Mouse (Mus musculus): ENCODE results near the gene Zdhhc14. TPM values are rescaled to one million over a fixed set of nuclear protein-coding genes. Genes with fewer than 3 reads are reported as not detected.
A peak's percentile ranks its signal among the peaks of the same experiment; 100 is the strongest.

The Zdhhc14 gene
- polyA plus RNA-seq, 1 experiment from 2014 or later: 3.3 TPM

DNA sequence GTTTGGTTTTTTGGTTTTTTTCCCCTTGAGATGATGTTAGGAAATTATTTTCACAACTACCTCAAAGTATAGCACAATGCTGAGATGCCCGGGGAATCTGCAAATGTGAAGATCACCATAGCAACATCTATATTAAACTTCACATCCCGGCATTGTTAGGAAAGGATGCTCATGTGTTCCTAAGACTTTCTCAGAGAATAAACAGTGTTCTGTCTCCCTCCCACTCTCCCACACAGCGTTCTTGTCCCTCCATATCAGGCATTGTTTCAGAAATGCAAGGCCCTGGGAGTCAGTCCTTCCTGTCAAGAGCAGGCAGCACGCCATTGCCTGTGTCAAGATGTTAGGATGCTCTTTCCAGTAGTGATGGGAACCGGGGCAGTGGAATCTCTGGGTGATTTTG is 51.7 kb downstream of the Zdhhc14 start:
- ATAC-seq (replicated peaks; ENCODE audit: low FRiP score): no peak
- no peak overlapping the region for H3K9ac ChIP-seq
- no peaks in the 10 kb centered on the region for H3K27me3 ChIP-seq
- H3K9me3 ChIP-seq (replicated peaks): no peaks in the 10 kb centered on the region
- 79% methylated on average over 5 of the region's 5 CpGs for WGBS
- no peak overlapping the region for H3K4me2 ChIP-seq
- no peaks in the 10 kb centered on the region for H3K36me3 ChIP-seq
- no peak overlapping the region for H3K4me3 ChIP-seq (replicated peaks)
- no peak overlapping the region for H3K27ac ChIP-seq
- H3K4me1 ChIP-seq: no peaks in the 10 kb centered on the region

- ATAC-seq (replicated peaks; ENCODE audit: low FRiP score): no peak
- Histone ChIP-seq H3K27ac (no peak overlapping the region), H3K9ac (no peak overlapping the region), H3K27me3 (no peaks in the 10 kb centered on the region), H3K4me2 (no peak overlapping the region), H3K4me1 (no peaks in the 10 kb centered on the region), H3K9me3 (replicated peaks) (no peaks in the 10 kb centered on the region), H3K4me3 (replicated peaks) (no peak overlapping the region), H3K36me3 (no peaks in the 10 kb centered on the region)
- 90% methylated on average over 2 of the region's 2 CpGs for WGBS
Observed at GRCm38 (mm10) chr17:5545065-5545464, 52.7 kb downstream of the Zdhhc14 start.

- H3K27me3 ChIP-seq: no peaks in the 10 kb centered on the region
- no peaks in the 10 kb centered on the region for H3K36me3 ChIP-seq
- H3K4me3 ChIP-seq (replicated peaks): no peak overlapping the region
- H3K27ac ChIP-seq: no peak overlapping the region
- ATAC-seq (replicated peaks; ENCODE audit: low FRiP score): no peak
- peaks cover 8% of the 10 kb centered on the region for H3K4me1 ChIP-seq
- H3K9me3 ChIP-seq (replicated peaks): no peaks in the 10 kb centered on the region
- no peak overlapping the region for H3K9ac ChIP-seq
- WGBS: 90% methylated on average over 2 of the region's 2 CpGs
- H3K4me2 ChIP-seq: no peak overlapping the region
Observed at GRCm38 (mm10) chr17:5548546-5548945, 56.2 kb downstream of the Zdhhc14 start.

- H3K36me3 ChIP-seq: no peaks in the 10 kb centered on the region
- no peaks in the 10 kb centered on the region for H3K9me3 ChIP-seq (replicated peaks)
- WGBS: 93% methylated on average over 6 of the region's 6 CpGs
- no peak overlapping the region for H3K27ac ChIP-seq
- ATAC-seq (replicated peaks; ENCODE audit: low FRiP score): no peak
- no peak overlapping the region for H3K4me3 ChIP-seq (replicated peaks)
- H3K9ac ChIP-seq: no peak overlapping the region
- H3K4me1 ChIP-seq: peaks cover 8% of the 10 kb centered on the region
- H3K27me3 ChIP-seq: no peaks in the 10 kb centered on the region
- H3K4me2 ChIP-seq: no peak overlapping the region
Observed at GRCm38 (mm10) chr17:5549460-5549859, 57.1 kb downstream of the Zdhhc14 start.

- 85% methylated on average over 10 of the region's 10 CpGs for WGBS
- no peaks in the 10 kb centered on the region for H3K36me3 ChIP-seq
- no peak overlapping the region for H3K4me3 ChIP-seq (replicated peaks)
- ATAC-seq (replicated peaks; ENCODE audit: low FRiP score): no peak
- H3K27me3 ChIP-seq: no peaks in the 10 kb centered on the region
- no peak overlapping the region for H3K4me2 ChIP-seq
- H3K9me3 ChIP-seq (replicated peaks): no peaks in the 10 kb centered on the region
- H3K4me1 ChIP-seq: peaks cover 8% of the 10 kb centered on the region
- no peak overlapping the region for H3K9ac ChIP-seq
- H3K27ac ChIP-seq: no peak overlapping the region
Observed at GRCm38 (mm10) chr17:5550444-5550843, 58.1 kb downstream of the Zdhhc14 start.

DNA sequence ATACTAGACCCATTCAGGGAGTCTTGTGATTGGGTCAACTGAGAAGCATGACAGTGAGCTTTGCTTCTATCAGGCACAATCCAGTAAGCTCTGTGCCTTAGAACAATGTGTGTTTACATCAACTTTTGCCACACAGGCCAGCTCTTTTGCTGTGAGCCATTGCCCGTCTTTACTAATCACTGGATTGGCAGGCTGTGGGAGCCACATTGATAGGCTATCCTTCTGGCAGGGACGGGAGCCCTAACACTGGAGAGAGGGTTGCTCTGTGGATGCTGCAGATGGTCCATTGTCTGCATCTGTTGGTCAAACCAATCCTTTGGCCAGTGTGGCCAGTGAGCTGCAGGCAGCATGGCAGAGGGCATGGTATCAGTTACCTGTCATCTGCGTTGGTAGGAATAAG is 58.8 kb downstream of the Zdhhc14 start:
- H3K27ac ChIP-seq: no peak overlapping the region
- no peak overlapping the region for H3K9ac ChIP-seq
- 83% methylated on average over 3 of the region's 3 CpGs for WGBS
- no peak for ATAC-seq (replicated peaks; ENCODE audit: low FRiP score)
- H3K36me3 ChIP-seq: no peaks in the 10 kb centered on the region
- H3K27me3 ChIP-seq: no peaks in the 10 kb centered on the region
- no peak overlapping the region for H3K4me2 ChIP-seq
- H3K9me3 ChIP-seq (replicated peaks): no peaks in the 10 kb centered on the region
- peaks cover 8% of the 10 kb centered on the region for H3K4me1 ChIP-seq
- H3K4me3 ChIP-seq (replicated peaks): no peak overlapping the region

- ATAC-seq (replicated peaks; ENCODE audit: low FRiP score): no peak
- no peak overlapping the region for H3K4me2 ChIP-seq
- no peak overlapping the region for H3K27ac ChIP-seq
- no peak overlapping the region for H3K9ac ChIP-seq
- WGBS: 43% methylated on average over 14 of the region's 14 CpGs
- no peak overlapping the region for H3K4me3 ChIP-seq (replicated peaks)
- H3K27me3 ChIP-seq: no peaks in the 10 kb centered on the region
- H3K9me3 ChIP-seq (replicated peaks): no peaks in the 10 kb centered on the region
- no peaks in the 10 kb centered on the region for H3K36me3 ChIP-seq
- H3K4me1 ChIP-seq: peaks cover 11% of the 10 kb centered on the region
Observed at GRCm38 (mm10) chr17:5552036-5552760, 59.8 kb downstream of the Zdhhc14 start.

GRCm38 (mm10) chr17:5553556-5553955 is 61.2 kb downstream of the Zdhhc14 start:
- no peak for ATAC-seq (replicated peaks; ENCODE audit: low FRiP score)
- no peaks in the 10 kb centered on the region for H3K9me3 ChIP-seq (replicated peaks)
- no peak overlapping the region for H3K4me2 ChIP-seq
- peaks cover 11% of the 10 kb centered on the region for H3K4me1 ChIP-seq
- no peaks in the 10 kb centered on the region for H3K27me3 ChIP-seq
- H3K4me3 ChIP-seq (replicated peaks): no peak overlapping the region
- H3K27ac ChIP-seq: no peak overlapping the region
- no peak overlapping the region for H3K9ac ChIP-seq
- H3K36me3 ChIP-seq: no peaks in the 10 kb centered on the region
- 74% methylated on average over 5 of the region's 5 CpGs for WGBS

GRCm38 (mm10) chr17:5554573-5554972 is 62.2 kb downstream of the Zdhhc14 start:
- no peak overlapping the region for H3K9ac ChIP-seq
- no peaks in the 10 kb centered on the region for H3K27me3 ChIP-seq
- no peak overlapping the region for H3K4me2 ChIP-seq
- no peak overlapping the region for H3K27ac ChIP-seq
- no peak for ATAC-seq (replicated peaks; ENCODE audit: low FRiP score)
- no peak overlapping the region for H3K4me3 ChIP-seq (replicated peaks)
- 96% methylated on average over 2 of the region's 2 CpGs for WGBS
- H3K36me3 ChIP-seq: no peaks in the 10 kb centered on the region
- no peaks in the 10 kb centered on the region for H3K9me3 ChIP-seq (replicated peaks)
- peaks cover 11% of the 10 kb centered on the region for H3K4me1 ChIP-seq

GRCm38 (mm10) chr17:5556568-5556967 is 64.2 kb downstream of the Zdhhc14 start:
- H3K27me3 ChIP-seq: no peaks in the 10 kb centered on the region
- peaks cover 11% of the 10 kb centered on the region for H3K4me1 ChIP-seq
- H3K4me2 ChIP-seq: no peak overlapping the region
- no peak overlapping the region for H3K4me3 ChIP-seq (replicated peaks)
- H3K36me3 ChIP-seq: no peaks in the 10 kb centered on the region
- H3K27ac ChIP-seq: no peak overlapping the region
- ATAC-seq (replicated peaks; ENCODE audit: low FRiP score): peak; percentile 46; the same call in 1 of the 2 replicates
- no peaks in the 10 kb centered on the region for H3K9me3 ChIP-seq (replicated peaks)
- 45% methylated on average over 8 of the region's 8 CpGs for WGBS
- no peak overlapping the region for H3K9ac ChIP-seq

DNA sequence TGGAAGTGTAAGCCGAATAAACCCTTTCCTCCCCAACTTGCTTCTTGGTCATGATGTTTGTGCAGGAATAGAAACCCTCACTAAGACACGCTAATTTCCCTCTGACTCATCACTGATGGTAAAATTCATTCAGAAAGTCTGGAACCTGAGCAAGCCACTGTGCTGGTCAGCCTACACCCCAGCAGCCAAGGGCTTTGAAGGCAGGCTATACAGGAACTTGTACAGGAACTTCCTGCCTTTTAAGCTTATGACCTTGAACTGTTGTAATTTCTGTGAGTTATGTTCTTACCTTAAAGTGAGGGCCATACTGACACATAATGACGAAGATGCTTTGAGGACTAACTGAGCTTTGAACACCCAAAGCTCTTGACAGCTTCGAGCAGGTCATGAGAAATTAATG is 67.9 kb downstream of the Zdhhc14 start:
- no peak for ATAC-seq (replicated peaks; ENCODE audit: low FRiP score)
- H3K4me2 ChIP-seq: no peak overlapping the region
- WGBS: 85% methylated on average over 4 of the region's 4 CpGs
- H3K27me3 ChIP-seq: no peaks in the 10 kb centered on the region
- H3K4me3 ChIP-seq (replicated peaks): no peak overlapping the region
- no peaks in the 10 kb centered on the region for H3K36me3 ChIP-seq
- no peaks in the 10 kb centered on the region for H3K9me3 ChIP-seq (replicated peaks)
- no peak overlapping the region for H3K9ac ChIP-seq
- no peak overlapping the region for H3K27ac ChIP-seq
- peaks cover 4% of the 10 kb centered on the region; the same call in 1 of the 2 replicates for H3K4me1 ChIP-seq

GRCm38 (mm10) chr17:5563108-5563507 is 70.8 kb downstream of the Zdhhc14 start:
- WGBS: 92% methylated on average over 6 of the region's 6 CpGs
- no peak overlapping the region for H3K4me2 ChIP-seq
- no peak for ATAC-seq (replicated peaks; ENCODE audit: low FRiP score)
- H3K4me3 ChIP-seq (replicated peaks): no peak overlapping the region
- H3K9me3 ChIP-seq (replicated peaks): no peaks in the 10 kb centered on the region
- peaks cover 12% of the 10 kb centered on the region for H3K4me1 ChIP-seq
- H3K27ac ChIP-seq: no peak overlapping the region
- no peaks in the 10 kb centered on the region for H3K27me3 ChIP-seq
- no peaks in the 10 kb centered on the region for H3K36me3 ChIP-seq
- no peak overlapping the region for H3K9ac ChIP-seq

DNA sequence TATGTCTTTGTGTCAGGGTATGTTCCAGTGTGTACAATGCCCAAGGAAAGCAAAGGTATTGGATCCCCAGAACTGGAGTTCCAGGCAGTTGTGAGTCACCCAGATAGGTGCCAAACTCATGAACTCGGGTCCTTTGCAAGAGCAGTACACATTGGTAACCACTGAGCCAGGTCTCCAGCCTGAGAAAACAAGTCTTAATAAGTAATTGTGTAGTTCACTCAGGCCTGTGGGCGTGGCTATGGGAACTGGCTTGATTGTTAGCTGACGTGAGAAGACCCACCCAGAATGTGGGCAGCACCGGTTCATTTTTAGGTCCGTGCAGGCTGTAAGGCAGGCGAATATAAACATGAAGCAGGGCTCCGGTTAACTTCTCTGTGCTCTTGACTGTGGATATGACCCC is 73.6 kb downstream of the Zdhhc14 start:
- Histone ChIP-seq H3K36me3 (no peaks in the 10 kb centered on the region), H3K9ac (no peak overlapping the region), H3K27ac (no peak overlapping the region), H3K9me3 (replicated peaks) (no peaks in the 10 kb centered on the region), H3K4me3 (replicated peaks) (no peak overlapping the region), H3K4me1 (peaks cover 14% of the 10 kb centered on the region), H3K4me2 (no peak overlapping the region), H3K27me3 (no peaks in the 10 kb centered on the region)
- WGBS: 62% methylated on average over 7 of the region's 7 CpGs
- ATAC-seq (replicated peaks; ENCODE audit: low FRiP score): no peak

All from kidney, embryonic 15.5 days (tissue).